Mouse (Mus musculus) CD4-positive naive resting alpha-beta T cell, adult 57 days (primary cell): Measurements from ENCODE around the gene Sh3glb1. TPM values are rescaled to one million over a fixed set of nuclear protein-coding genes. Genes with fewer than 3 reads are reported as not detected.

Experiments used
- total RNA-seq: library from RNA; stranded (reverse); gene quantifications from one replicate; pipeline ENCODE4 v1.2.4, GENCODE M21; 2023

Gene Sh3glb1
- 93.6 TPM for total RNA-seq

GRCm38 (mm10) chr3:144719901-144720747 is at the start of gene Sh3glb1:
TSS of gene Sh3glb1 (minus strand) at chr3:144720335.

GRCm38 (mm10) chr3:144760592-144761309 is 40.6 kb upstream of the Sh3glb1 start, which contains the start of gene Clca3a1:
TSS of gene Clca3a1 (minus strand) at chr3:144760977.

Other genes with a start within 250 kb of the Sh3glb1 start
- 22.7 TPM for gene Hs2st1, start 150.2 kb downstream of the Sh3glb1 start, total RNA-seq
- gene Selenof, start 150.0 kb downstream of the Sh3glb1 start, total RNA-seq, result 142 TPM
- gene Clca3a1, start 40.6 kb upstream of the Sh3glb1 start, total RNA-seq, result 0.89 TPM
- gene Clca3a2, start 99.2 kb upstream of the Sh3glb1 start, total RNA-seq, result not detected
- gene Clca3b, start 129.0 kb upstream of the Sh3glb1 start, total RNA-seq, result not detected
- not detected for gene Clca4b, start 212.2 kb upstream of the Sh3glb1 start, total RNA-seq